ENCODE assay signal across 9 mouse cellular contexts in genomic region chr4:83233181-83234123, GRCm38 (mm10).
DNase-seq lines count a peak whose midpoint lies in the region; ATAC-seq lines count a peak whose summit lies in the region.
"Had no signal": no experiment of that assay in that cellular context is flagged by ENCODE, and none has a peak within 500 bp of the region (broad histone marks: within the 10 kb centered on the region; RNA-seq: fewer than 3 reads in every experiment).

No protein-coding gene starts in this region.

- 86% methylated on average over 22 of the region's 22 CpGs for WGBS in forebrain, embryonic 10.5 days
- WGBS in forebrain, embryonic 11.5 days: 85% methylated on average over 22 of the region's 22 CpGs

- H3K27me3 ChIP-seq in forebrain, embryonic 10.5 days (ENCODE audit: poor library complexity, severe bottlenecking): no peaks in the 10 kb centered on the region
- no peaks in the 10 kb centered on the region for H3K27me3 ChIP-seq in forebrain, embryonic 11.5 days (ENCODE audit: control insufficient read depth, insufficient read depth, low read length)

- H3K9me3 ChIP-seq in forebrain, embryonic 10.5 days: no peaks in the 10 kb centered on the region
- H3K9me3 ChIP-seq in forebrain, embryonic 11.5 days (ENCODE audit: control insufficient read depth, low read length): no peaks in the 10 kb centered on the region

- DNase-seq in forebrain, embryonic 10.5 days (ENCODE audit: extremely low spot score, low spot score): no peak
- no peak for DNase-seq in forebrain, embryonic 11.5 days (ENCODE audit: low spot score)
- peak; percentile 92 for DNase-seq in cerebellum, adult 11 months
- DNase-seq in frontal cortex, adult 2 months (ENCODE audit: extremely low spot score in 1 of 2, low spot score in 1 of 2): peak; percentile 77 to 89
- peak; percentile 80 to 94 for DNase-seq in left cerebral cortex, postnatal 25 days (ENCODE audit: low spot score in 2 of 2)
- no peak for DNase-seq in adrenal gland, postnatal 14 days
- DNase-seq in spleen, postnatal 10 days (ENCODE audit: low spot score in 2 of 2): no peak
- DNase-seq in retina, postnatal 1 day: no peak
- DNase-seq: gastrocnemius, adult 2 months had no signal

- H3K36me3 ChIP-seq in forebrain, embryonic 10.5 days (replicated peaks): no peaks in the 10 kb centered on the region; the same call in 1 of the 2 replicates
- H3K36me3 ChIP-seq in forebrain, embryonic 11.5 days (ENCODE audit: control insufficient read depth, insufficient read depth, low read length): no peaks in the 10 kb centered on the region

- ATAC-seq in forebrain, embryonic 11.5 days (replicated peaks; ENCODE audit: low FRiP score): no peak

- no peak overlapping the region for H3K4me3 ChIP-seq in forebrain, embryonic 10.5 days
- H3K4me3 ChIP-seq in forebrain, embryonic 11.5 days (ENCODE audit: low read depth, low read length): no peak overlapping the region
- H3K4me3 ChIP-seq: gastrocnemius, adult 2 months had no signal

- no peak overlapping the region for H3K4me2 ChIP-seq in forebrain, embryonic 11.5 days (ENCODE audit: low read depth, low read length, severe bottlenecking)

- peaks cover 16% of the 10 kb centered on the region for H3K4me1 ChIP-seq in forebrain, embryonic 10.5 days
- H3K4me1 ChIP-seq in forebrain, embryonic 11.5 days (replicated peaks; ENCODE audit: control insufficient read depth, insufficient read depth, low read length): no peaks in the 10 kb centered on the region

- peak overlapping the region; percentile 8 for H3K27ac ChIP-seq in forebrain, embryonic 10.5 days
- no peak overlapping the region for H3K27ac ChIP-seq in forebrain, embryonic 11.5 days (ENCODE audit: low read depth, low read length)
- H3K27ac ChIP-seq: gastrocnemius, adult 2 months had no signal

- intact Hi-C loops in left cerebral cortex, postnatal 25 days (cut with DNase I): loop anchor here (2.0 kb wide), 1 partner anchor 35 kb away; no protein-coding TSS in a partner anchor

- H3K9ac ChIP-seq in forebrain, embryonic 11.5 days (ENCODE audit: low read length): no peak overlapping the region

Comparison
In these comparisons a context has a peak if more than half of its experiments do, and no peak if none do; other contexts are left out.
1. DNase-seq: peak in cerebellum, adult 11 months (single experiment), frontal cortex, adult 2 months (2 of 2) and left cerebral cortex, postnatal 25 days (2 of 2); none in forebrain, embryonic 10.5 days (single experiment), forebrain, embryonic 11.5 days (single experiment), adrenal gland, postnatal 14 days (single experiment), spleen, postnatal 10 days (0 of 2) and retina, postnatal 1 day (single experiment).